Mouse (Mus musculus) liver, embryonic 14.5 days (tissue): ENCODE results near the gene Olfr281.

ENCODE experiments used
- CTCF ChIP-seq: IDR thresholded peaks from 2 replicates; pipeline ENCODE4 v1.5.1; 2016; ENCODE audit warnings: antibody characterized with exemption, low read depth, control low read depth
- EP300 ChIP-seq: IDR thresholded peaks from 2 replicates; pipeline ENCODE4 v1.6.1; 2016; ENCODE audit warnings: antibody characterized with exemption, low read depth

DNA sequence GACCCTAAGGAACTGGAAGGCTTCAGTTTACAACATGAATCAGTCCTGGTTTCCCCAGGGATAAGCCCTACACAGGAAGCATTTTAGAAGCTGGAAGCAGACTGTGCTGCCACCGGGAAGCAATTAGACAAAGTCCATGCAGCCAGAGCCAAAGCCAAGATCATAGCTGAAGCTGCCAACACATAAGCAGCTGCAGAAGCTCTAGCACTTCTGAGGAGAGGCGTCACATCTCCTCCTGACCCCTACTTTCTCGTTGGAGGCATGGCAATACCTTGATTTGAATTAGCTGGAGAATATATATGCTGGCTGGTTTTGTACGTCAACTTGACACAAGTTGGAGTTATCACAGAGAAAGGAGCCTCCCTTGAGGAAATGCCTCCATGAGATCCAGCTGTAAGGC, 31.5 kb upstream of the Olfr281 start:
- TF ChIP-seq CTCF (no peak), EP300 (no peak)
